Mouse (Mus musculus) small intestine, adult 2 months (tissue): ENCODE measurements at regions not wholly inside any gene's neighbourhood (a gene's known extent, or its start where the extent isn't known, plus 50 kb on each side); places are given as distances from the start of the nearest gene placed in this dataset.

Experiments
- CTCF ChIP-seq: fragments of 200-500 bp; IDR thresholded peaks from 2 replicates; pipeline ENCODE4 v1.5.1; 2012; ENCODE audit warnings: low read depth, mild to moderate bottlenecking, control low read depth, inconsistent platforms, low read length, moderate library complexity, mixed read lengths; ENCODE audit not compliant: insufficient replicate concordance, insufficient read length; ENCODE audit errors: extremely low read depth
- POLR2A ChIP-seq: fragments of 200-500 bp; IDR thresholded peaks from 2 replicates; pipeline ENCODE4 v1.6.1; 2012; ENCODE audit warnings: low read depth, mild to moderate bottlenecking, control low read depth, inconsistent platforms, low read length, moderate library complexity

DNA sequence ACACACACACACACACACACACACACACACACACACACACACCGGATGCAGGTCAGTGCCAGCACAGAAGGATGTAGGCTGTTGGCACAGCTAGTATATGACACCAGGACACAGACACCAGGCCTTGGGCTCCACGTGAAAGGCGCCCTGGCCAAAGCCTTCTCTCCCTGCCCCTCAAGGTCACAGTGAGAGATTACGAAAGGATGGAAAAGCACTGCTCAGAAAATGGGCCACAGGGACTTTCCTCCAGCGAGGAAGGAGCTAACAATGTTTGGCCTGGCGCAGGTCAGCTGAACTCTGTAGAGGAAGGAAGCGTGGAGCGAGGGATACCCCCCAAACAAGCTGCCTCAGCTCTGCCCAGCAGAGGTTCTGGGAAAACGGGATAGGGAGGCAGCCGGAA, 161.0 kb downstream of the Ly86 start:
- TF ChIP-seq CTCF (no peak), POLR2A (no peak)
